Mouse (Mus musculus) brain, embryonic 14.5 days (tissue): ENCODE results near the gene Dnah12.

Source experiments
- CTCF ChIP-seq: fragments of 200-500 bp; IDR thresholded peaks from 2 replicates; pipeline ENCODE4 v1.5.1; 2012; ENCODE audit warnings: inconsistent platforms, mild to moderate bottlenecking, moderate library complexity, borderline replicate concordance; ENCODE audit not compliant: insufficient read depth, insufficient read length; ENCODE audit errors: extremely low read depth
- POLR2A ChIP-seq: fragments of 200-500 bp; IDR thresholded peaks from 2 replicates; pipeline ENCODE4 v1.6.1; 2012; ENCODE audit warnings: mild to moderate bottlenecking, inconsistent platforms, borderline replicate concordance; ENCODE audit not compliant: poor library complexity, insufficient read depth, insufficient read length, severe bottlenecking; ENCODE audit errors: extremely low read depth

DNA sequence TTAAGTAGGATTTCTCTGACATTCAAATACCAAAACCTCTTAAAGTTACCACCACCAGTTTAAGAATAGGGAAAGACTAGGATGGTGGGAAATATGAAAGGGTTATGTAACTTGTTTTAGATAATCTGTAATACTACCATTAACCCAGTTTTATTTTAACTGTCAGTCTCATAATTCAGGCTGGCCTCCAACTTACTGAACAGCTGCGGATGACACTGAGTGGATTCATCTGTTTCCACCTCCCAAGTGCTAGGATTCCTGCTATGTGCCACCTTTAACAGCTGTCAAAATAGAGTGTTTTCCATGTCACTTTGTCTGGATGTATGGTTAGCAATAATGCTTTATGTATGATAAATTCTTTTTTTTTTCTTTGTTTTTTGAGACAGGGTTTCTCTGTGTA is 32.8 kb upstream of the Dnah12 start:
- TF ChIP-seq POLR2A (no peak), CTCF (no peak)
